Mouse (Mus musculus): Measurements from ENCODE around the gene Lonrf2.

Lonrf2 gene

GRCm38 (mm10) chr1:38835568-38836476 is 689 bp downstream of the Lonrf2 start:
- DNase-seq, result peak; percentile 40

- DNase-seq, result no peak
Observed at GRCm38 (mm10) chr1:38834899-38835298, 1.6 kb downstream of the Lonrf2 start.

- DNase-seq, result no peak
Observed at GRCm38 (mm10) chr1:38824926-38825325, 11.6 kb downstream of the Lonrf2 start.

- no peak for DNase-seq
Observed at GRCm38 (mm10) chr1:38823851-38824250, 12.7 kb downstream of the Lonrf2 start.

- DNase-seq, result no peak
Observed at GRCm38 (mm10) chr1:38819691-38820090, 16.8 kb downstream of the Lonrf2 start.

GRCm38 (mm10) chr1:38817671-38818070 is 18.8 kb downstream of the Lonrf2 start:
- no peak for DNase-seq

- DNase-seq, result no peak
Observed at GRCm38 (mm10) chr1:38817268-38817667, 19.2 kb downstream of the Lonrf2 start.

- DNase-seq, result no peak
Observed at GRCm38 (mm10) chr1:38816306-38816705, 20.2 kb downstream of the Lonrf2 start.

- DNase-seq, result no peak
Observed at GRCm38 (mm10) chr1:38807121-38807520, 29.4 kb downstream of the Lonrf2 start.

- no peak for DNase-seq
Observed at GRCm38 (mm10) chr1:38800402-38800801, 36.1 kb downstream of the Lonrf2 start.

- no peak for DNase-seq
Observed at GRCm38 (mm10) chr1:38799304-38799703, 37.2 kb downstream of the Lonrf2 start.

- no peak for DNase-seq
Observed at GRCm38 (mm10) chr1:38796936-38797335, 39.6 kb downstream of the Lonrf2 start.

- no peak for DNase-seq
Observed at GRCm38 (mm10) chr1:38795496-38795895, 41.0 kb downstream of the Lonrf2 start.

GRCm38 (mm10) chr1:38791016-38791810 is 45.3 kb downstream of the Lonrf2 start:
- DNase-seq, result no peak

- DNase-seq, result no peak
Observed at GRCm38 (mm10) chr1:38789988-38790602, 46.4 kb downstream of the Lonrf2 start.

GRCm38 (mm10) chr1:38788904-38789303 is 47.6 kb downstream of the Lonrf2 start:
- DNase-seq, result no peak

GRCm38 (mm10) chr1:38787443-38787842 is 49.1 kb downstream of the Lonrf2 start:
- peak; percentile 47 for DNase-seq

GRCm38 (mm10) chr1:38786358-38786757 is 50.2 kb downstream of the Lonrf2 start:
- DNase-seq, result no peak

GRCm38 (mm10) chr1:38778271-38778670 is 58.2 kb downstream of the Lonrf2 start:
- no peak for DNase-seq

- DNase-seq, result no peak
Observed at GRCm38 (mm10) chr1:38777500-38777899, 59.0 kb downstream of the Lonrf2 start.

GRCm38 (mm10) chr1:38775713-38776112 is 60.8 kb downstream of the Lonrf2 start:
- no peak for DNase-seq

- DNase-seq, result no peak
Observed at GRCm38 (mm10) chr1:38770676-38771075, 65.8 kb downstream of the Lonrf2 start.

GRCm38 (mm10) chr1:38769920-38770319 is 66.6 kb downstream of the Lonrf2 start:
- DNase-seq, result peak; percentile 27
